Mouse (Mus musculus) embryonic fibroblast, embryonic 13.5 days (primary cell): ENCODE measurements around the gene Ahnak. TPM values are rescaled to one million over a fixed set of nuclear protein-coding genes. Genes with fewer than 3 reads are reported as not detected.
"Not testable (repeated sequence)": the region's sequence is repeated elsewhere in the genome, so short reads cannot be mapped to it uniquely, and the experiment has no call there.

ENCODE experiments used
- H3K27ac ChIP-seq: 2 replicates; pipeline ENCODE4 v1.5.1; 2012; ENCODE audit warnings: low read length, control low read depth, inconsistent platforms; ENCODE audit not compliant: insufficient read depth
- H3K4me1 ChIP-seq: 2 replicates; pipeline ENCODE4 v1.6.1; 2011; ENCODE audit warnings: low read length; ENCODE audit not compliant: control insufficient read depth, insufficient read depth
- H3K4me3 ChIP-seq: 2 replicates; pipeline ENCODE4 v1.5.1; 2011; ENCODE audit warnings: mild to moderate bottlenecking, control low read depth, low read length; ENCODE audit not compliant: insufficient read depth
- CTCF ChIP-seq: IDR thresholded peaks from 2 replicates; pipeline ENCODE4 v1.5.1; 2011; ENCODE audit warnings: mild to moderate bottlenecking, control low read depth, low read length, moderate library complexity, borderline replicate concordance; ENCODE audit not compliant: insufficient read depth
- POLR2A ChIP-seq: IDR thresholded peaks from 2 replicates; pipeline ENCODE4 v1.6.1; 2011; ENCODE audit warnings: low read depth, mild to moderate bottlenecking, control low read depth, low read length, moderate library complexity
- polyA plus RNA-seq: library from polyadenylated mRNA; stranded (reverse); fragments of >200 nt; gene quantifications from 2 replicates; pipeline ENCODE4 v1.2.4, GENCODE M21; 2011; ENCODE audit warnings: low read depth; ENCODE audit not compliant: missing spikeins, insufficient read length

The Ahnak gene
- polyA plus RNA-seq, 1 experiment = 559 TPM

- TF ChIP-seq POLR2A (no peak), CTCF (no peak)
- Histone ChIP-seq H3K4me1 (no peaks in the 10 kb centered on the region), H3K4me3 (no peak overlapping the region), H3K27ac (no peak overlapping the region)
Measured at GRCm38 (mm10) chr19:9117275-9117674, 128.2 kb downstream of the Ahnak start.

- no peaks in the 10 kb centered on the region for H3K4me1 ChIP-seq
- no peak overlapping the region for H3K4me3 ChIP-seq
- no peak overlapping the region for H3K27ac ChIP-seq
- TF ChIP-seq POLR2A (no peak), CTCF (no peak)
Measured at GRCm38 (mm10) chr19:9119655-9120425, 130.8 kb downstream of the Ahnak start.

GRCm38 (mm10) chr19:9122390-9122789 is 133.3 kb downstream of the Ahnak start:
- no peak overlapping the region for H3K27ac ChIP-seq

GRCm38 (mm10) chr19:9123986-9124385 is 134.9 kb downstream of the Ahnak start:
- H3K27ac ChIP-seq, H3K4me1 ChIP-seq, H3K4me3 ChIP-seq: not testable (repeated sequence)

More at GRCm38 (mm10) chr19:9122390-9122789, 133.3 kb downstream of the Ahnak start:
- no peaks in the 10 kb centered on the region for H3K4me1 ChIP-seq
- H3K4me3 ChIP-seq = no peak overlapping the region
- TF ChIP-seq POLR2A (no peak), CTCF (no peak)

Other genes starting within 250 kb of the Ahnak start
- gene 1700092M07Rik, start 248.6 kb upstream of the Ahnak start, polyA plus RNA-seq = not detected in 2 replicates
- gene Stx5a, start 247.9 kb upstream of the Ahnak start, polyA plus RNA-seq = 97.6 and 114 TPM in 2 replicates
- gene Nxf1, start 232.2 kb upstream of the Ahnak start, polyA plus RNA-seq = 172 and 183 TPM in 2 replicates
- gene Tmem223, start 218.3 kb upstream of the Ahnak start, polyA plus RNA-seq = 34.7 and 36.7 TPM in 2 replicates
- 41.7 and 49.2 TPM in 2 replicates for gene Tmem179b, start 214.8 kb upstream of the Ahnak start, polyA plus RNA-seq
- 15.7 and 22.7 TPM in 2 replicates for gene Taf6l, start 202.9 kb upstream of the Ahnak start, polyA plus RNA-seq
- gene Polr2g, start 190.7 kb upstream of the Ahnak start, polyA plus RNA-seq = 93.9 and 96.0 TPM in 2 replicates
- 1.4 and 2.0 TPM in 2 replicates for gene Zbtb3, start 186.7 kb upstream of the Ahnak start, polyA plus RNA-seq
- 52.8 and 68.7 TPM in 2 replicates for gene Ttc9c, start 170.0 kb upstream of the Ahnak start, polyA plus RNA-seq
- gene Hnrnpul2, start 169.3 kb upstream of the Ahnak start, polyA plus RNA-seq = 78.5 and 98.7 TPM in 2 replicates
- gene AC129217.1, start 159.5 kb upstream of the Ahnak start, polyA plus RNA-seq = 43.8 and 73.0 TPM in 2 replicates
- gene Bscl2, start 151.8 kb upstream of the Ahnak start, polyA plus RNA-seq = 41.2 and 50.0 TPM in 2 replicates
- not detected in 2 replicates for gene Gng3, start 150.1 kb upstream of the Ahnak start, polyA plus RNA-seq
- 5.9 and 9.0 TPM in 2 replicates for gene Lrrn4cl, start 138.5 kb upstream of the Ahnak start, polyA plus RNA-seq
- 104 and 112 TPM in 2 replicates for gene Ubxn1, start 117.8 kb upstream of the Ahnak start, polyA plus RNA-seq
- 16.3 and 22.3 TPM in 2 replicates for gene Uqcc3, start 108.4 kb upstream of the Ahnak start, polyA plus RNA-seq
- gene Lbhd1, start 105.6 kb upstream of the Ahnak start, polyA plus RNA-seq = 11.7 and 28.6 TPM in 2 replicates
- gene Gm49403, start 105.4 kb upstream of the Ahnak start, polyA plus RNA-seq = not detected in 2 replicates
- gene 1810009A15Rik, start 100.4 kb upstream of the Ahnak start, polyA plus RNA-seq = 61.7 and 68.8 TPM in 2 replicates
- 16.8 and 18.4 TPM in 2 replicates for gene Gm49416, start 100.4 kb upstream of the Ahnak start, polyA plus RNA-seq
- gene Ints5, start 96.3 kb upstream of the Ahnak start, polyA plus RNA-seq = 20.2 and 23.1 TPM in 2 replicates
- gene Ganab, start 91.2 kb upstream of the Ahnak start, polyA plus RNA-seq = 176 and 190 TPM in 2 replicates
- 26.7 and 28.9 TPM in 2 replicates for gene B3gat3, start 68.9 kb upstream of the Ahnak start, polyA plus RNA-seq
- 2.7 and 3.5 TPM in 2 replicates for gene Rom1, start 59.9 kb upstream of the Ahnak start, polyA plus RNA-seq
- gene Eml3, start 59.7 kb upstream of the Ahnak start, polyA plus RNA-seq = 26.2 and 28.2 TPM in 2 replicates
- gene Mta2, start 47.4 kb upstream of the Ahnak start, polyA plus RNA-seq = 101 and 102 TPM in 2 replicates
- gene Tut1, start 35.4 kb upstream of the Ahnak start, polyA plus RNA-seq = 16.8 and 19.7 TPM in 2 replicates
- gene Eef1g, start 22.2 kb upstream of the Ahnak start, polyA plus RNA-seq = 882 and 905 TPM in 2 replicates
- gene Scgb1a1, start 98.7 kb downstream of the Ahnak start, polyA plus RNA-seq = not detected in 2 replicates
- 2.8 and 3.3 TPM in 2 replicates for gene Asrgl1, start 146.4 kb downstream of the Ahnak start, polyA plus RNA-seq